12 mouse cellular contexts compared by ENCODE assay signal in the genomic region with DNA sequence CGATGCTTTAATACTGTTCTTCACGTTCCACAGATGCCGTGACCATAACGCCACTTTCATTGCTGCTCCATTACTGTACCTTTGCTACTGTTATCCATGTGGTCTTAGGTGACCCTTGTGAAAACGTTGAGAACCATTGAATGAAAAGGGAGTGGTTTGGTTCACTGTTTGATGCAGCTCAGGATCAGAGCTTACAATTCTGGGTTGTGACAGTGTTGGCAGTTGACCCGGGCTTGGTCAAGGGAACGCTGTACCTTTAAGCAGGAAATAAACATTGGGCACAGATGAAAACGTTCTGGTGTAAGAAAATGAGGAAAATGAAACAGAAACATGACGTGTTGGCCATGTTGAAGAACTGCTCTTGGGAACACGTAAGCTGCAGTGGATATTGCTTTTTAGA.
DNase-seq lines count a peak whose midpoint lies in the region; ATAC-seq and TF ChIP-seq lines count a peak whose summit lies in the region.
"Had no signal": no experiment of that assay in that cellular context is flagged by ENCODE, and none has a peak within 500 bp of the region (broad histone marks: within the 10 kb centered on the region; RNA-seq: fewer than 3 reads in every experiment).

No protein-coding gene starts in this region.

- no peak overlapping the region for H3K27ac ChIP-seq in liver, adult 2 months (replicated peaks; ENCODE audit: insufficient read depth, low read depth, low read length)
- no peak overlapping the region for H3K27ac ChIP-seq in liver, embryonic 11.5 days (ENCODE audit: low read depth, low read length)
- no peak overlapping the region for H3K27ac ChIP-seq in forebrain, embryonic 15.5 days (replicated peaks)
- no peak overlapping the region for H3K27ac ChIP-seq in midbrain, embryonic 11.5 days (ENCODE audit: low read depth, low read length)
- H3K27ac ChIP-seq: limb, embryonic 10.5 days; stomach, postnatal 0 days had no signal

- no peak overlapping the region for H3K9ac ChIP-seq in liver, adult 2 months (ENCODE audit: low read depth, low read length)
- H3K9ac ChIP-seq in liver, embryonic 11.5 days (ENCODE audit: low read depth, low read length), result no peak overlapping the region
- no peak overlapping the region for H3K9ac ChIP-seq in forebrain, embryonic 15.5 days (replicated peaks)
- no peak overlapping the region for H3K9ac ChIP-seq in midbrain, embryonic 11.5 days (ENCODE audit: low read length)
- H3K9ac ChIP-seq: liver, postnatal 0 days had no signal

- ATAC-seq in liver, embryonic 11.5 days (replicated peaks; ENCODE audit: low FRiP score), result no peak
- no peak for ATAC-seq in forebrain, embryonic 15.5 days (replicated peaks)
- ATAC-seq in midbrain, embryonic 11.5 days (ENCODE audit: low FRiP score), result no peak
- ATAC-seq in megakaryocyte, adult 5-6 weeks (ENCODE audit: poor library complexity, severe bottlenecking), result no peak
- ATAC-seq: liver, postnatal 0 days had no signal

- no peaks in the 10 kb centered on the region for H3K36me3 ChIP-seq in liver, adult 2 months (ENCODE audit: control insufficient read depth, insufficient read depth, low read length)
- H3K36me3 ChIP-seq in liver, embryonic 11.5 days (ENCODE audit: control insufficient read depth, insufficient read depth, low read length), result no peaks in the 10 kb centered on the region
- no peaks in the 10 kb centered on the region for H3K36me3 ChIP-seq in forebrain, embryonic 15.5 days
- no peaks in the 10 kb centered on the region for H3K36me3 ChIP-seq in midbrain, embryonic 11.5 days (ENCODE audit: control insufficient read depth, insufficient read depth, low read length)
- H3K36me3 ChIP-seq: G1E; limb, embryonic 10.5 days had no signal

- DNase-seq in liver, adult 2 months (ENCODE audit: extremely low read depth, low read depth, low spot score), result peak; percentile 6
- no peak for DNase-seq in liver, embryonic 11.5 days (ENCODE audit: low spot score)
- peak; percentile 84 for DNase-seq in midbrain, embryonic 11.5 days (ENCODE audit: low spot score, missing footprints)
- no peak for DNase-seq in urinary bladder, postnatal 14 days (ENCODE audit: low spot score)
- DNase-seq in lung, postnatal 25 days (ENCODE audit: low spot score), result no peak
- DNase-seq: liver, postnatal 0 days; right cerebral cortex, postnatal 4 days had no signal

- no peak for TF ChIP-seq POLR2A in liver, adult 2 months (IDR thresholded peaks at IDR 0.05; ENCODE audit: extremely low read depth, insufficient read depth, low read length)

- no peak overlapping the region for H3K4me2 ChIP-seq in liver, embryonic 11.5 days
- H3K4me2 ChIP-seq in forebrain, embryonic 15.5 days (replicated peaks), result peak overlapping the region; percentile 44
- no peak overlapping the region for H3K4me2 ChIP-seq in midbrain, embryonic 11.5 days

- H3K4me1 ChIP-seq in liver, adult 2 months (ENCODE audit: control insufficient read depth, insufficient read depth, low read length), result no peaks in the 10 kb centered on the region
- no peaks in the 10 kb centered on the region for H3K4me1 ChIP-seq in liver, embryonic 11.5 days (replicated peaks; ENCODE audit: control insufficient read depth, insufficient read depth, low read length)
- peaks cover 31% of the 10 kb centered on the region for H3K4me1 ChIP-seq in forebrain, embryonic 15.5 days
- H3K4me1 ChIP-seq in midbrain, embryonic 11.5 days (ENCODE audit: control insufficient read depth, insufficient read depth, low read length), result peaks cover 10% of the 10 kb centered on the region

- 71% methylated on average over 10 of the region's 10 CpGs for WGBS in liver, adult 2 months
- 72% methylated on average over 10 of the region's 10 CpGs for WGBS in liver, embryonic 11.5 days
- WGBS in forebrain, embryonic 15.5 days, result 57% methylated on average over 10 of the region's 10 CpGs
- 68% methylated on average over 10 of the region's 10 CpGs for WGBS in midbrain, embryonic 11.5 days

- H3K27me3 ChIP-seq in liver, adult 2 months (ENCODE audit: control insufficient read depth, insufficient read depth, low read length), result no peaks in the 10 kb centered on the region
- no peaks in the 10 kb centered on the region for H3K27me3 ChIP-seq in liver, embryonic 11.5 days (replicated peaks; ENCODE audit: control insufficient read depth, insufficient read depth, low read length)
- H3K27me3 ChIP-seq in forebrain, embryonic 15.5 days, result no peaks in the 10 kb centered on the region
- H3K27me3 ChIP-seq in midbrain, embryonic 11.5 days (ENCODE audit: control insufficient read depth, insufficient read depth, low read length), result no peaks in the 10 kb centered on the region

- no peak overlapping the region for H3K4me3 ChIP-seq in liver, adult 2 months (ENCODE audit: insufficient read depth, low read depth, low read length)
- H3K4me3 ChIP-seq in liver, embryonic 11.5 days (ENCODE audit: low read depth, low read length), result no peak overlapping the region
- no peak overlapping the region for H3K4me3 ChIP-seq in forebrain, embryonic 15.5 days
- no peak overlapping the region for H3K4me3 ChIP-seq in midbrain, embryonic 11.5 days (ENCODE audit: low read depth, low read length)
- H3K4me3 ChIP-seq: limb, embryonic 10.5 days had no signal

- no peak for TF ChIP-seq CTCF in liver, adult 2 months (IDR thresholded peaks at IDR 0.05; ENCODE audit: low read depth, low read length)

- no peaks in the 10 kb centered on the region for H3K79me2 ChIP-seq in liver, adult 2 months (ENCODE audit: control insufficient read depth, insufficient read depth, low read length)

- H3K9me3 ChIP-seq in liver, embryonic 11.5 days (ENCODE audit: control insufficient read depth, low read length), result no peaks in the 10 kb centered on the region
- H3K9me3 ChIP-seq in forebrain, embryonic 15.5 days, result no peaks in the 10 kb centered on the region
- no peaks in the 10 kb centered on the region for H3K9me3 ChIP-seq in midbrain, embryonic 11.5 days (ENCODE audit: control insufficient read depth, low read length)
- H3K9me3 ChIP-seq: G1E; limb, embryonic 10.5 days had no signal

Comparison
In these comparisons a context has a peak if more than half of its experiments do, and no peak if none do; other contexts are left out.
1. DNase-seq: peak in liver, adult 2 months (single experiment) and midbrain, embryonic 11.5 days (single experiment); none in liver, embryonic 11.5 days (single experiment), urinary bladder, postnatal 14 days (single experiment) and lung, postnatal 25 days (single experiment).